Mouse (Mus musculus) neural tube, embryonic 15.5 days (tissue): ENCODE results near the gene Tmem120b. TPM values are rescaled to one million over a fixed set of nuclear protein-coding genes. Genes with fewer than 3 reads are reported as not detected.
A peak's percentile ranks its signal among the peaks of the same experiment; 100 is the strongest.

Experiments
- ATAC-seq: fragments of 200-750 bp; cut with Nextera tagmentation; 2 replicates; pipeline ENCODE4 v1.8.0; 2017; ENCODE audit warnings: mild to moderate bottlenecking, moderate TSS enrichment, moderate library complexity; ENCODE audit not compliant: low FRiP score
- H3K27ac ChIP-seq: fragments of 300-500 bp; sonication (generic); replicated peaks from 2 replicates; pipeline ENCODE4 v1.5.1; 2015; ENCODE audit warnings: mild to moderate bottlenecking, inconsistent platforms
- H3K27me3 ChIP-seq: fragments of 300-500 bp; sonication (generic); replicated peaks from 2 replicates; pipeline ENCODE4 v1.6.1; 2015; ENCODE audit warnings: inconsistent platforms
- H3K36me3 ChIP-seq: fragments of 300-500 bp; sonication (generic); 2 replicates; pipeline ENCODE4 v1.6.1; 2015; ENCODE audit warnings: inconsistent platforms
- H3K4me1 ChIP-seq: fragments of 300-500 bp; sonication (generic); 2 replicates; pipeline ENCODE4 v1.6.1; 2015; ENCODE audit warnings: inconsistent platforms
- H3K4me2 ChIP-seq: fragments of 300-500 bp; sonication (generic); 2 replicates; pipeline ENCODE4 v1.6.1; 2015; ENCODE audit warnings: inconsistent platforms, mild to moderate bottlenecking, moderate library complexity
- H3K4me3 ChIP-seq: fragments of 300-500 bp; sonication (generic); replicated peaks from 2 replicates; pipeline ENCODE4 v1.5.1; 2015; ENCODE audit warnings: mild to moderate bottlenecking, inconsistent platforms
- H3K9ac ChIP-seq: fragments of 300-500 bp; sonication (generic); replicated peaks from 2 replicates; pipeline ENCODE4 v1.6.1; 2015; ENCODE audit warnings: mild to moderate bottlenecking, inconsistent platforms
- H3K9me3 ChIP-seq: fragments of 300-500 bp; sonication (generic); replicated peaks from 2 replicates; pipeline ENCODE4 v1.6.1; 2016; ENCODE audit warnings: inconsistent platforms
- WGBS: fragments of 180-500 bp; shearing (Covaris S2); methylation state at CpG from one replicate; pipeline ENCODE4 v1.1.7; 2015; ENCODE audit warnings: mixed read lengths; 5-methylcytosine and 5-hydroxymethylcytosine counted together
- polyA plus RNA-seq: library from polyadenylated mRNA; unstranded; fragments of >200 nt; fragmentation: Nextera tagmentation; extraction: Ambion mirVana; gene quantifications from 2 replicates; pipeline ENCODE4 v1.2.1, GENCODE M21; 2015

Tmem120b gene
- polyA plus RNA-seq, 1 experiment from 2014 or later, result 19.6 TPM

GRCm38 (mm10) chr5:123035089-123035488 is 33.1 kb upstream of the Tmem120b start:
- WGBS, result 80% methylated on average over 4 of the region's 4 CpGs
- Histone ChIP-seq H3K27me3 (no peaks in the 10 kb centered on the region), H3K4me1 (peaks cover 10% of the 10 kb centered on the region; the same call in 1 of the 2 replicates), H3K9ac (no peak overlapping the region), H3K27ac (no peak overlapping the region), H3K4me2 (no peak overlapping the region), H3K36me3 (no peaks in the 10 kb centered on the region), H3K4me3 (no peak overlapping the region), H3K9me3 (no peaks in the 10 kb centered on the region)
- no peak for ATAC-seq

- 29% methylated on average over 6 of the region's 6 CpGs for WGBS
- H3K27me3 ChIP-seq, result no peaks in the 10 kb centered on the region
- H3K27ac ChIP-seq, result no peak overlapping the region
Measured at GRCm38 (mm10) chr5:123035564-123035963, 32.7 kb upstream of the Tmem120b start.

GRCm38 (mm10) chr5:123038115-123038514 is 30.1 kb upstream of the Tmem120b start:
- Histone ChIP-seq H3K9ac (no peak overlapping the region), H3K4me2 (no peak overlapping the region), H3K9me3 (no peaks in the 10 kb centered on the region), H3K4me1 (peaks cover 10% of the 10 kb centered on the region; the same call in 1 of the 2 replicates), H3K27ac (no peak overlapping the region), H3K36me3 (no peaks in the 10 kb centered on the region), H3K27me3 (no peaks in the 10 kb centered on the region), H3K4me3 (no peak overlapping the region)
- WGBS, result 91% methylated on average over 5 of the region's 5 CpGs
- ATAC-seq, result no peak

More at GRCm38 (mm10) chr5:123035564-123035963, 32.7 kb upstream of the Tmem120b start:
- H3K4me2 ChIP-seq, result no peak overlapping the region
- H3K4me1 ChIP-seq, result peaks cover 10% of the 10 kb centered on the region; the same call in 1 of the 2 replicates
- H3K9ac ChIP-seq, result no peak overlapping the region
- H3K9me3 ChIP-seq, result no peaks in the 10 kb centered on the region
- ATAC-seq, result no peak
- H3K4me3 ChIP-seq, result no peak overlapping the region
- no peaks in the 10 kb centered on the region for H3K36me3 ChIP-seq

DNA sequence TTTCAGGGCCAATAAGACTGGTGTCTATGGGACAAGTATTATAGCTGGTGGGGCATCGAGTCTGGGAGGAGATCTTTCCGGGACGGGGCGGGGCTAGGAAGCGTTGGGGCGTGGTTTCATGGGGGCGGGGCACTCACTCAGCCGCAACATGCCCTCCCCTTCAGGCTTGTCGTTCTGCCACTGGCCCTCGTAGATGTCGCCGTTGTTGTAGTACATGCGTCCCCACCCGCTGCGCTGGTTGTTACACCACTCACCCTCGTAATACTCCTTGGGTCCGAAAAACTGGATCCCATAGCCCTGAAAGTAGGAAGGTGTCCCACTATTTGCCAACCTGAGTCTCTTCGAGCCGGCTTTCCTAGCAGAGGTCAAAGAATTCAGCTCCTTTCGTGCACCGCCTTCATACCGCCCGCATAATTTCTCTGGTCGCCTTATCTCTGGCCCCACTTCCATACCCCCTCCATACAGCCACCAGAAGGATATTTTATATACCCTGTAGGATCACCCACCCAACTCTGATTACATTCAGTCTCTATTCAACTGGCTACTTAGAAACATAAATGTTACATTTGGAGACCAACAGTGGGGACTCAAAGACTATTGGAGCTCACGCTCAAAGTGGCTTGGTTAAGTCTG is 29.0 kb upstream of the Tmem120b start:
- Histone ChIP-seq H3K36me3 (no peaks in the 10 kb centered on the region), H3K4me1 (peaks cover 10% of the 10 kb centered on the region; the same call in 1 of the 2 replicates), H3K9ac (0 out of 2 replicates have a peak overlapping the region, but pooled peaks have one; percentile 2), H3K4me3 (peak overlapping the region; percentile 21), H3K9me3 (no peaks in the 10 kb centered on the region), H3K4me2 (peak overlapping the region; percentile 57), H3K27me3 (no peaks in the 10 kb centered on the region), H3K27ac (no peak overlapping the region)
- WGBS, result 5% methylated on average over 25 of the region's 25 CpGs
- ATAC-seq, result no peak

DNA sequence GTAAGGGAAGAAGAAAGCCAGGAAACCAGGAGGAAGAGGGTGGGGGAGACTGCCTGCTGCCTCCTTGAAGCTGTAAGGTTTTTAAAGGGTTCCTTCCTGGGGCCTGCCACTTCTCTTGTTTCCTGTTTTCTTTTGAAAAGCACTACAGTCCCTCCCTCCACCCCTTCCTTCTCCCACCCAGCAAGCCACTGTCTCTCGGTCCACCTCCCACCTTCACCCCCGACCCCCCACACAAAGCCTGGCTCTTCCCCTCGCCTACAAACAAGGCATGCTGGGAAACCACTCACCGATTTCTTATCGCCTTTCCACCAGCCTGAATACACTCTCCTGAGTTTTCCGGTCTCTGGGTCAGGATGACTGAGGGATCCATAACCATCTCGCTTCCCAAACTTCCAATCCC is 27.4 kb upstream of the Tmem120b start:
- Histone ChIP-seq H3K9me3 (no peaks in the 10 kb centered on the region), H3K4me1 (peaks cover 10% of the 10 kb centered on the region; the same call in 1 of the 2 replicates), H3K9ac (no peak overlapping the region), H3K36me3 (no peaks in the 10 kb centered on the region), H3K4me3 (no peak overlapping the region), H3K27me3 (no peaks in the 10 kb centered on the region), H3K4me2 (no peak overlapping the region), H3K27ac (no peak overlapping the region)
- no peak for ATAC-seq
- WGBS, result 58% methylated on average over 7 of the region's 7 CpGs

GRCm38 (mm10) chr5:123043856-123044255 is 24.4 kb upstream of the Tmem120b start:
- WGBS, result 21% methylated on average over 7 of the region's 7 CpGs
- Histone ChIP-seq H3K4me3 (no peak overlapping the region), H3K9me3 (no peaks in the 10 kb centered on the region), H3K4me2 (no peak overlapping the region), H3K4me1 (peaks cover 8% of the 10 kb centered on the region; the same call in 1 of the 2 replicates), H3K36me3 (no peaks in the 10 kb centered on the region), H3K9ac (no peak overlapping the region), H3K27ac (no peak overlapping the region), H3K27me3 (no peaks in the 10 kb centered on the region)
- ATAC-seq, result no peak

- H3K9ac ChIP-seq, result no peak overlapping the region
- ATAC-seq, result no peak
- WGBS, result 37% methylated on average over 9 of the region's 9 CpGs
- no peak overlapping the region for H3K4me2 ChIP-seq
- no peaks in the 10 kb centered on the region for H3K9me3 ChIP-seq
- H3K27ac ChIP-seq, result no peak overlapping the region
- H3K27me3 ChIP-seq, result no peaks in the 10 kb centered on the region
- H3K4me3 ChIP-seq, result no peak overlapping the region
- H3K4me1 ChIP-seq, result peaks cover 7% of the 10 kb centered on the region
- H3K36me3 ChIP-seq, result no peaks in the 10 kb centered on the region
Measured at GRCm38 (mm10) chr5:123045561-123046295, 22.5 kb upstream of the Tmem120b start.

GRCm38 (mm10) chr5:123046916-123047315 is 21.3 kb upstream of the Tmem120b start, which contains the start of gene Morn3:
Gene Morn3, minus strand, starts transcription at chr5:123047016.
- 88% methylated on average over 3 of the region's 3 CpGs for WGBS
- H3K27ac ChIP-seq, result no peak within 1 kb of the TSS
- H3K9ac ChIP-seq, result no peak within 1 kb of the TSS
- H3K4me3 ChIP-seq, result no peak within 1 kb of the TSS
- no peak for ATAC-seq
- no peaks in the 10 kb centered on the region for H3K27me3 ChIP-seq
- H3K36me3 ChIP-seq, result no peaks in the 10 kb centered on the region
- H3K4me1 ChIP-seq, result peaks cover 7% of the 10 kb centered on the region
- no peak within 1 kb of the TSS for H3K4me2 ChIP-seq
- no peaks in the 10 kb centered on the region for H3K9me3 ChIP-seq

GRCm38 (mm10) chr5:123049271-123049670 is 18.9 kb upstream of the Tmem120b start:
- no peak overlapping the region for H3K4me3 ChIP-seq
- peak overlapping the region; percentile 28 for H3K4me2 ChIP-seq
- H3K4me1 ChIP-seq, result peaks cover 7% of the 10 kb centered on the region
- no peaks in the 10 kb centered on the region for H3K27me3 ChIP-seq
- WGBS, result 6% methylated on average over 12 of the region's 12 CpGs
- no peaks in the 10 kb centered on the region for H3K9me3 ChIP-seq
- no peak overlapping the region for H3K9ac ChIP-seq
- no peak for ATAC-seq
- no peaks in the 10 kb centered on the region for H3K36me3 ChIP-seq
- no peak overlapping the region for H3K27ac ChIP-seq

GRCm38 (mm10) chr5:123050918-123051317 is 17.3 kb upstream of the Tmem120b start:
- Histone ChIP-seq H3K4me1 (peaks cover 7% of the 10 kb centered on the region), H3K36me3 (no peaks in the 10 kb centered on the region), H3K27me3 (no peaks in the 10 kb centered on the region), H3K9ac (no peak overlapping the region), H3K27ac (no peak overlapping the region), H3K4me2 (no peak overlapping the region), H3K4me3 (no peak overlapping the region), H3K9me3 (no peaks in the 10 kb centered on the region)
- 90% methylated on average over 9 of the region's 9 CpGs for WGBS
- no peak for ATAC-seq

- no peak overlapping the region for H3K9ac ChIP-seq
- H3K4me1 ChIP-seq, result peaks cover 7% of the 10 kb centered on the region
- H3K4me3 ChIP-seq, result no peak overlapping the region
- H3K27me3 ChIP-seq, result no peaks in the 10 kb centered on the region
- no peak for ATAC-seq
- H3K9me3 ChIP-seq, result no peaks in the 10 kb centered on the region
- H3K4me2 ChIP-seq, result no peak overlapping the region
- 81% methylated on average over 5 of the region's 5 CpGs for WGBS
- H3K36me3 ChIP-seq, result no peaks in the 10 kb centered on the region
- no peak overlapping the region for H3K27ac ChIP-seq
Measured at GRCm38 (mm10) chr5:123051736-123052135, 16.5 kb upstream of the Tmem120b start.
